In the genomic region with DNA sequence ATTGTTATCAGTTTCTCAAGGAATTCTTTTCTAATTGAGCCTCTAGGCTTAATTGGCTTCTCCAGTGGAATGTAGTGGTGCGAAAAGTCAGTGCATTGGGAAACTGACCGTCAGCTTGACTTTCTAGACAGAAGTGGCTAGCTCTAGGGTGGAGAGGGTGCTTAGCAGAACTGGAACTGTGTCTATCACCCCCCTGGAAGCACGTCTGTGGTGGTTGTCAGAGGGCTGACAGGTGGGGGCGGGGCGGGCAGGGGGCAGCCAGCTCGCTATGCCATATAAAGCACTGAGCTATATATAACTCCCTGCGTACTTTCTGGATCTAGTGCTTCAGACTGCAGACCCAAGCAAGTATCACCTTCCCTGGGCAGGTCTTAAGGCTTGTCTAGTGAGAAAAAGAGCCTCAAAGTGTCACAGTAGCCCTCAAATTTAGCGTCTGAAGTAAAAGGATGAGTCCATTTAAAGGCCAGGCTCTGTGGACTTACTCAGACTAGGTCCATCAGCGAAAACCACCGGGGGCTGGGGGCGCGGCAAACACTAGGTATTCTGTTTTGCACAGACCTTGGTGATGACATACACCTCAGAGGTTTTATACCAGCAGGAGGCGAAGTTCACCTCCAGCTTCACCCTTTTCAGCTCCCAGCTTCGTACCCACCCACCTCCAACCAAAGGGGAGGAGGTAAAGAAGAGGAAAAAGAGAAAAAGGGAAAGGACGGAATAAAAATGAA, we compare ENCODE assay signal across 8 mouse cellular contexts. TPM values are rescaled to one million over a fixed set of nuclear protein-coding genes. Genes with fewer than 3 reads are reported as not detected.
DNase-seq lines count a peak whose midpoint lies in the region; ATAC-seq and TF ChIP-seq lines count a peak whose summit lies in the region.

No protein-coding gene starts in this region.

- H3K27ac ChIP-seq in heart, embryonic 13.5 days (replicated peaks), result peak overlapping the region; percentile 100
- peak overlapping the region; percentile 67; the same call in 1 of the 2 replicates for H3K27ac ChIP-seq in limb, embryonic 14.5 days (replicated peaks; ENCODE audit: low read depth, low read length)
- 0 out of 2 replicates have a peak overlapping the region, but pooled peaks have one; percentile 27 for H3K27ac ChIP-seq in olfactory bulb, adult 2 months (ENCODE audit: insufficient read depth, low read depth, low read length)

- no peak for TF ChIP-seq CTCF in olfactory bulb, adult 2 months (IDR thresholded peaks at IDR 0.05; ENCODE audit: insufficient read depth, low read depth, low read length)

- peak overlapping the region; percentile 93 for H3K4me3 ChIP-seq in heart, embryonic 13.5 days
- H3K4me3 ChIP-seq in limb, embryonic 14.5 days (replicated peaks; ENCODE audit: low read length), result peak overlapping the region; percentile 69
- H3K4me3 ChIP-seq in olfactory bulb, adult 2 months (ENCODE audit: insufficient read depth, low read depth, low read length), result peak overlapping the region; percentile 55

- H3K4me1 ChIP-seq in heart, embryonic 13.5 days, result peaks cover 46% of the 10 kb centered on the region
- H3K4me1 ChIP-seq in limb, embryonic 14.5 days (ENCODE audit: control insufficient read depth, insufficient read depth, low read length), result peaks cover 43% of the 10 kb centered on the region
- peaks cover 20% of the 10 kb centered on the region for H3K4me1 ChIP-seq in olfactory bulb, adult 2 months (ENCODE audit: control insufficient read depth, insufficient read depth, low read length)

- H3K9ac ChIP-seq in heart, embryonic 13.5 days, result peak overlapping the region; percentile 100
- H3K9ac ChIP-seq in limb, embryonic 14.5 days (ENCODE audit: low read depth, low read length, severe bottlenecking), result peak overlapping the region; percentile 85

- ATAC-seq in heart, embryonic 13.5 days (ENCODE audit: extremely low read depth, insufficient number of reproducible peaks, low FRiP score, low TSS enrichment), result no peak
- no peak for ATAC-seq in limb, embryonic 14.5 days (ENCODE audit: low FRiP score, low read depth)
- no peak for ATAC-seq in megakaryocyte-erythroid progenitor cell, adult 5-6 weeks (replicated peaks; ENCODE audit: low FRiP score, low TSS enrichment, poor library complexity, severe bottlenecking)

- H3K4me2 ChIP-seq in heart, embryonic 13.5 days, result peak overlapping the region; percentile 93
- peak overlapping the region; percentile 62 for H3K4me2 ChIP-seq in limb, embryonic 14.5 days (replicated peaks; ENCODE audit: low read depth, low read length, severe bottlenecking)

- 5% methylated on average over 15 of the region's 15 CpGs for WGBS in heart, embryonic 13.5 days
- 5% methylated on average over 15 of the region's 15 CpGs for WGBS in limb, embryonic 14.5 days
- WGBS in olfactory bulb, adult 2 months, result 21% methylated on average over 15 of the region's 15 CpGs

- intact Hi-C loops in heart, postnatal 36 days (cut with DNase I), result loop anchor here (5.0 to 10.0 kb wide), 4 partner anchors 165 to 402 kb away; a partner anchor contains a TSS

- DNase-seq in heart, adult 11 months, result peak; percentile 93
- DNase-seq in heart, postnatal 36 days, result no peak
- DNase-seq in ZHBTc4 (ENCODE audit: low read depth, low spot score), result peak; percentile 67
- DNase-seq in limb, embryonic 14.5 days (ENCODE audit: low spot score), result peak; percentile 52
- no peak for DNase-seq in urinary bladder, postnatal 36 days (ENCODE audit: low spot score in 2 of 2)

- 0 out of 2 replicates have a peak, but pooled peaks cover 3% of the 10 kb centered on the region for H3K27me3 ChIP-seq in heart, embryonic 13.5 days (replicated peaks)
- peaks cover 7% of the 10 kb centered on the region; the same call in 1 of the 2 replicates for H3K27me3 ChIP-seq in limb, embryonic 14.5 days (ENCODE audit: control insufficient read depth, insufficient read depth, low read length)

- no peak for TF ChIP-seq POLR2A in limb, embryonic 14.5 days (IDR thresholded peaks at IDR 0.05; ENCODE audit: borderline replicate concordance, extremely low read depth, insufficient read depth, insufficient read length)
- TF ChIP-seq POLR2A in olfactory bulb, adult 2 months (IDR thresholded peaks at IDR 0.05; ENCODE audit: insufficient read depth, low read depth, low read length), result no peak

- peaks cover 30% of the 10 kb centered on the region for H3K36me3 ChIP-seq in heart, embryonic 13.5 days
- no peaks in the 10 kb centered on the region for H3K36me3 ChIP-seq in limb, embryonic 14.5 days (ENCODE audit: control insufficient read depth, insufficient read depth, low read length)

- no peaks in the 10 kb centered on the region for H3K9me3 ChIP-seq in heart, embryonic 13.5 days
- no peaks in the 10 kb centered on the region for H3K9me3 ChIP-seq in limb, embryonic 14.5 days (ENCODE audit: control insufficient read depth, low read length)

RNA-seq across cellular contexts. Expression of a gene that starts 2.2 kb away (rescaled TPM):
- over 10,000 TPM; 11,452 to 11,878 TPM for total RNA-seq in heart, postnatal 36 days (2021)
- 3,954 and 4,354 TPM in 2 replicates for polyA plus RNA-seq in heart, embryonic 13.5 days (2015; fragmentation: Nextera tagmentation; extraction: Ambion mirVana)
- 420 and 643 TPM in 2 replicates for polyA plus RNA-seq in limb, embryonic 14.5 days (2012; rRNA removed)
- 724 and 728 TPM in 2 replicates for polyA plus RNA-seq in limb, embryonic 14.5 days (2014; fragmentation: Nextera tagmentation; extraction: Ambion mirVana)
- polyA plus RNA-seq in olfactory bulb, adult 2 months (2012; ENCODE audit: insufficient read depth, insufficient read length, low replicate concordance, missing spikeins), result not detected in 2 replicates
- total RNA-seq in megakaryocyte-erythroid progenitor cell, adult 5-6 weeks (2014; fragmentation: Nextera tagmentation), result 64.9 and 77.2 TPM in 2 replicates
- 88.4 and 108 TPM in 2 replicates for total RNA-seq in megakaryocyte-erythroid progenitor cell, adult 5-6 weeks (2017)

Comparison
In these comparisons a context has a peak if more than half of its experiments do, and no peak if none do; other contexts are left out.
1. DNase-seq: peak in heart, adult 11 months (single experiment), ZHBTc4 (single experiment) and limb, embryonic 14.5 days (single experiment); none in heart, postnatal 36 days (0 of 2) and urinary bladder, postnatal 36 days (0 of 2).
2. H3K27ac ChIP-seq: peak in every context shown above with its lines; median percentile 100 in heart, embryonic 13.5 days; 67 in limb, embryonic 14.5 days; 27 in olfactory bulb, adult 2 months.
3. Peak in every context shown above with its lines, with median percentiles within 50 percentile points of each other: H3K4me3 ChIP-seq.